Mouse (Mus musculus) liver, postnatal 0 days (tissue): ENCODE data around the gene Ubr1.

Experiments
- CTCF ChIP-seq: sonication (generic); IDR thresholded peaks from 2 replicates; pipeline ENCODE4 v1.5.1; 2016; ENCODE audit warnings: antibody characterized with exemption, low read depth
- EP300 ChIP-seq: IDR thresholded peaks from 2 replicates; pipeline ENCODE4 v1.6.1; 2016; ENCODE audit warnings: antibody characterized with exemption, low read depth, mild to moderate bottlenecking

DNA sequence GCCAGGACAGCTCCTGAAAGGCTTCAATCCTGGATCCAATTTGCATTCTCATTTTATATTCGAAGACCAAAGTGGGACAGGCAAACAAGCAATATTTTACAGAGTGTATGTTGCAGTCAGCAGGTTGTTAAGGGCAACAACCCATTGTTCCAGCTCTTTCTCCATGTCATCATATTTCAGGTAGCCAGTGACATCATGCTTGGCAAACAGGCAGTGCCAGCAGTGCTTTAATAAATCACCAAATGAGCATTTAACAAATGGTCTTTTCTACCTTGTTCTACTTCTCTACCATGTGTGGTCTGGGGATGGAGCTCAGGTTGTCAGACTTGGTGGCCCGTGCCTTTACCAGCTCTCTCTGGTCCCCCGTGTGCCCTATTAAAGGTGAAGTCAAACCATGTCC, 112.4 kb downstream of the Ubr1 start:
- TF ChIP-seq CTCF (no peak), EP300 (no peak)
